Mouse (Mus musculus): ENCODE results near the gene Scyl1. TPM values are rescaled to one million over a fixed set of nuclear protein-coding genes. Genes with fewer than 3 reads are reported as not detected.
"Not testable (repeated sequence)": the region's sequence is repeated elsewhere in the genome, so short reads cannot be mapped to it uniquely, and the experiment has no call there.

Scyl1 gene
- polyA plus RNA-seq (2014; fragmentation: Nextera tagmentation; extraction: Ambion mirVana): 68.8 and 69.2 TPM in 2 replicates

- 1% methylated on average over 64 of the region's 64 CpGs for WGBS
Observed at GRCm38 (mm10) chr19:5770925-5771860, at the start of gene Scyl1. Gene Scyl1 (minus strand): TSS chr19:5771419.

GRCm38 (mm10) chr19:5819549-5819948 lies 48.3 kb upstream of the Scyl1 start:
- H3K9ac ChIP-seq (ENCODE audit: low read length): no peak overlapping the region

More at GRCm38 (mm10) chr19:5770925-5771860, at the start of gene Scyl1:
- Histone ChIP-seq H3K27ac (ENCODE audit: low read depth) (peak within 1 kb of the TSS; percentile 78), H3K9me3 (ENCODE audit: control insufficient read depth, low read length) (no peaks in the 10 kb centered on the region), H3K36me3 (ENCODE audit: control insufficient read depth, insufficient read depth, low read length) (peaks cover 35% of the 10 kb centered on the region), H3K4me2 (ENCODE audit: low read length) (peak within 1 kb of the TSS; percentile 94), H3K4me3 (ENCODE audit: low read depth, low read length) (peak within 1 kb of the TSS; percentile 82), H3K27me3 (replicated peaks; ENCODE audit: control insufficient read depth, insufficient read depth, low read length) (no peaks in the 10 kb centered on the region), H3K9ac (ENCODE audit: low read length) (peak within 1 kb of the TSS; percentile 78), H3K4me1 (replicated peaks; ENCODE audit: control insufficient read depth, insufficient read depth, low read length) (peaks cover 9% of the 10 kb centered on the region)
- peak; percentile 100 for DNase-seq (ENCODE audit: low spot score)
- ATAC-seq (replicated peaks; ENCODE audit: low FRiP score, low TSS enrichment, low read depth): peak; percentile 97

GRCm38 (mm10) chr19:5818590-5818977 lies 47.4 kb upstream of the Scyl1 start:
- H3K4me2 ChIP-seq (ENCODE audit: low read length): no peak overlapping the region
- no peak overlapping the region for H3K4me3 ChIP-seq (ENCODE audit: low read depth, low read length)
- no peak for DNase-seq (ENCODE audit: low spot score)
- H3K9me3 ChIP-seq (ENCODE audit: control insufficient read depth, low read length): no peaks in the 10 kb centered on the region
- 65% methylated on average over 6 of the region's 6 CpGs for WGBS
- no peaks in the 10 kb centered on the region for H3K27me3 ChIP-seq (replicated peaks; ENCODE audit: control insufficient read depth, insufficient read depth, low read length)
- H3K9ac ChIP-seq (ENCODE audit: low read length): no peak overlapping the region
- H3K27ac ChIP-seq (ENCODE audit: low read depth): peak overlapping the region; percentile 77; the same call in 1 of the 2 replicates
- H3K4me1 ChIP-seq (replicated peaks; ENCODE audit: control insufficient read depth, insufficient read depth, low read length): peaks cover 26% of the 10 kb centered on the region
- no peak for ATAC-seq (replicated peaks; ENCODE audit: low FRiP score, low TSS enrichment, low read depth)
- no peaks in the 10 kb centered on the region for H3K36me3 ChIP-seq (ENCODE audit: control insufficient read depth, insufficient read depth, low read length)

More at GRCm38 (mm10) chr19:5819549-5819948, 48.3 kb upstream of the Scyl1 start:
- Histone ChIP-seq H3K4me3 (ENCODE audit: low read depth, low read length) (no peak overlapping the region), H3K36me3 (ENCODE audit: control insufficient read depth, insufficient read depth, low read length) (no peaks in the 10 kb centered on the region), H3K9me3 (ENCODE audit: control insufficient read depth, low read length) (no peaks in the 10 kb centered on the region), H3K4me2 (ENCODE audit: low read length) (no peak overlapping the region), H3K4me1 (replicated peaks; ENCODE audit: control insufficient read depth, insufficient read depth, low read length) (peaks cover 33% of the 10 kb centered on the region), H3K27ac (ENCODE audit: low read depth) (no peak overlapping the region), H3K27me3 (replicated peaks; ENCODE audit: control insufficient read depth, insufficient read depth, low read length) (no peaks in the 10 kb centered on the region)
- no peak for DNase-seq (ENCODE audit: low spot score)
- WGBS: 52% methylated on average over 12 of the region's 12 CpGs
- ATAC-seq (replicated peaks; ENCODE audit: low FRiP score, low TSS enrichment, low read depth): no peak

GRCm38 (mm10) chr19:5817703-5818589 lies 46.7 kb upstream of the Scyl1 start:
- H3K27me3 ChIP-seq (replicated peaks; ENCODE audit: control insufficient read depth, insufficient read depth, low read length): no peaks in the 10 kb centered on the region
- 0 out of 2 replicates have a peak overlapping the region, but pooled peaks have one; percentile 6 for H3K4me3 ChIP-seq (ENCODE audit: low read depth, low read length)
- DNase-seq (ENCODE audit: low spot score) (peak; percentile 85), ATAC-seq (replicated peaks; ENCODE audit: low FRiP score, low TSS enrichment, low read depth) (peak; percentile 73)
- H3K4me1 ChIP-seq (replicated peaks; ENCODE audit: control insufficient read depth, insufficient read depth, low read length): peaks cover 21% of the 10 kb centered on the region
- peak overlapping the region; percentile 45 for H3K4me2 ChIP-seq (ENCODE audit: low read length)
- no peaks in the 10 kb centered on the region for H3K36me3 ChIP-seq (ENCODE audit: control insufficient read depth, insufficient read depth, low read length)
- 26% methylated on average over 21 of the region's 21 CpGs for WGBS
- peak overlapping the region; percentile 30; the same call in 1 of the 2 replicates for H3K9ac ChIP-seq (ENCODE audit: low read length)
- no peaks in the 10 kb centered on the region for H3K9me3 ChIP-seq (ENCODE audit: control insufficient read depth, low read length)
- peak overlapping the region; percentile 77 for H3K27ac ChIP-seq (ENCODE audit: low read depth)

- H3K27me3 ChIP-seq (replicated peaks; ENCODE audit: control insufficient read depth, insufficient read depth, low read length): no peaks in the 10 kb centered on the region
- no peak overlapping the region for H3K9ac ChIP-seq (ENCODE audit: low read length)
- 69% methylated on average over 4 of the region's 4 CpGs for WGBS
- H3K27ac ChIP-seq (ENCODE audit: low read depth): no peak overlapping the region
- H3K4me3 ChIP-seq (ENCODE audit: low read depth, low read length): no peak overlapping the region
- no peaks in the 10 kb centered on the region for H3K9me3 ChIP-seq (ENCODE audit: control insufficient read depth, low read length)
- peak; percentile 54; the same call in 1 of the 2 replicates for ATAC-seq (replicated peaks; ENCODE audit: low FRiP score, low TSS enrichment, low read depth)
- DNase-seq (ENCODE audit: low spot score): no peak
- H3K4me2 ChIP-seq (ENCODE audit: low read length): no peak overlapping the region
- peaks cover 29% of the 10 kb centered on the region for H3K4me1 ChIP-seq (replicated peaks; ENCODE audit: control insufficient read depth, insufficient read depth, low read length)
- no peaks in the 10 kb centered on the region for H3K36me3 ChIP-seq (ENCODE audit: control insufficient read depth, insufficient read depth, low read length)
Observed at GRCm38 (mm10) chr19:5815928-5816327, 44.7 kb upstream of the Scyl1 start.

- no peak for DNase-seq (ENCODE audit: low spot score)
- Histone ChIP-seq H3K9ac (ENCODE audit: low read length) (no peak overlapping the region), H3K36me3 (ENCODE audit: control insufficient read depth, insufficient read depth, low read length) (no peaks in the 10 kb centered on the region), H3K4me2 (ENCODE audit: low read length) (no peak overlapping the region), H3K27ac (ENCODE audit: low read depth) (no peak overlapping the region), H3K4me3 (ENCODE audit: low read depth, low read length) (no peak overlapping the region), H3K9me3 (ENCODE audit: control insufficient read depth, low read length) (no peaks in the 10 kb centered on the region), H3K4me1 (replicated peaks; ENCODE audit: control insufficient read depth, insufficient read depth, low read length) (peaks cover 39% of the 10 kb centered on the region), H3K27me3 (replicated peaks; ENCODE audit: control insufficient read depth, insufficient read depth, low read length) (no peaks in the 10 kb centered on the region)
- WGBS: 64% methylated on average over 7 of the region's 7 CpGs
- no peak for ATAC-seq (replicated peaks; ENCODE audit: low FRiP score, low TSS enrichment, low read depth)
Observed at GRCm38 (mm10) chr19:5815010-5815409, 43.8 kb upstream of the Scyl1 start.

- not testable (repeated sequence) for H3K27me3 ChIP-seq (replicated peaks; ENCODE audit: control insufficient read depth, insufficient read depth, low read length); H3K4me3 ChIP-seq (ENCODE audit: low read depth, low read length); H3K9ac ChIP-seq (ENCODE audit: low read length); H3K4me2 ChIP-seq (ENCODE audit: low read length); ATAC-seq (replicated peaks; ENCODE audit: low FRiP score, low TSS enrichment, low read depth); DNase-seq (ENCODE audit: low spot score); H3K9me3 ChIP-seq (ENCODE audit: control insufficient read depth, low read length); H3K36me3 ChIP-seq (ENCODE audit: control insufficient read depth, insufficient read depth, low read length); H3K27ac ChIP-seq (ENCODE audit: low read depth)
- H3K4me1 ChIP-seq (replicated peaks; ENCODE audit: control insufficient read depth, insufficient read depth, low read length): peaks cover 47% of the 10 kb centered on the region
- WGBS: 47% methylated on average over 1 of the region's 1 CpGs
Observed at GRCm38 (mm10) chr19:5814048-5814447, 42.8 kb upstream of the Scyl1 start.

GRCm38 (mm10) chr19:5813567-5813966 lies 42.3 kb upstream of the Scyl1 start:
- Histone ChIP-seq H3K27me3 (replicated peaks; ENCODE audit: control insufficient read depth, insufficient read depth, low read length) (no peaks in the 10 kb centered on the region), H3K27ac (ENCODE audit: low read depth) (no peak overlapping the region), H3K4me2 (ENCODE audit: low read length) (no peak overlapping the region), H3K9ac (ENCODE audit: low read length) (no peak overlapping the region), H3K9me3 (ENCODE audit: control insufficient read depth, low read length) (no peaks in the 10 kb centered on the region), H3K36me3 (ENCODE audit: control insufficient read depth, insufficient read depth, low read length) (no peaks in the 10 kb centered on the region), H3K4me1 (replicated peaks; ENCODE audit: control insufficient read depth, insufficient read depth, low read length) (peaks cover 49% of the 10 kb centered on the region), H3K4me3 (ENCODE audit: low read depth, low read length) (no peak overlapping the region)
- 87% methylated on average over 3 of the region's 3 CpGs for WGBS
- no peak for DNase-seq (ENCODE audit: low spot score)
- ATAC-seq (replicated peaks; ENCODE audit: low FRiP score, low TSS enrichment, low read depth): no peak

Measured in intestine, embryonic 14.5 days (tissue).